Mouse (Mus musculus): ENCODE measurements around the gene Olfr510. TPM values are rescaled to one million over a fixed set of nuclear protein-coding genes. Genes with fewer than 3 reads are reported as not detected.
"Not testable (repeated sequence)": the region's sequence is repeated elsewhere in the genome, so short reads cannot be mapped to it uniquely, and the experiment has no call there.

Gene Olfr510
- not detected in 2 replicates for polyA plus RNA-seq (2015; fragmentation: Nextera tagmentation; extraction: Ambion mirVana)

- no peak within 1 kb of the TSS for H3K9ac ChIP-seq (ENCODE audit: low read length)
- no peak for ATAC-seq (ENCODE audit: insufficient read depth, low FRiP score)
Measured at GRCm38 (mm10) chr7:108666118-108666517, at the start of gene Olfr510. Gene Olfr510, plus strand, starts transcription at chr7:108666418.

GRCm38 (mm10) chr7:108616781-108617180, 49.4 kb upstream of the Olfr510 start:
- H3K9ac ChIP-seq (ENCODE audit: low read length); H3K27ac ChIP-seq (ENCODE audit: low read length); H3K4me2 ChIP-seq (ENCODE audit: low read depth, low read length); H3K36me3 ChIP-seq (ENCODE audit: control insufficient read depth, insufficient read depth, low read length); H3K9me3 ChIP-seq (replicated peaks; ENCODE audit: control insufficient read depth, low read length); H3K4me3 ChIP-seq (replicated peaks; ENCODE audit: low read length); H3K27me3 ChIP-seq (ENCODE audit: control insufficient read depth, insufficient read depth, low read length); H3K4me1 ChIP-seq (ENCODE audit: control insufficient read depth, insufficient read depth, low read length): not testable (repeated sequence)
- WGBS, result 43% methylated on average over 3 of the region's 3 CpGs
- peak; percentile 44; the same call in 1 of the 2 replicates for ATAC-seq (ENCODE audit: insufficient read depth, low FRiP score)

More at GRCm38 (mm10) chr7:108666118-108666517, at the start of gene Olfr510:
- Histone ChIP-seq H3K4me3 (replicated peaks; ENCODE audit: low read length) (no peak within 1 kb of the TSS), H3K9me3 (replicated peaks; ENCODE audit: control insufficient read depth, low read length) (no peaks in the 10 kb centered on the region), H3K27me3 (ENCODE audit: control insufficient read depth, insufficient read depth, low read length) (no peaks in the 10 kb centered on the region), H3K36me3 (ENCODE audit: control insufficient read depth, insufficient read depth, low read length) (no peaks in the 10 kb centered on the region), H3K27ac (ENCODE audit: low read length) (no peak within 1 kb of the TSS), H3K4me2 (ENCODE audit: low read depth, low read length) (no peak within 1 kb of the TSS), H3K4me1 (ENCODE audit: control insufficient read depth, insufficient read depth, low read length) (no peaks in the 10 kb centered on the region)
- 91% methylated on average over 1 of the region's 1 CpGs for WGBS

GRCm38 (mm10) chr7:108621514-108621913, 44.7 kb upstream of the Olfr510 start, which contains the start of gene Olfr507:
Gene Olfr507, plus strand, starts transcription at chr7:108621814.
- H3K4me1 ChIP-seq (ENCODE audit: control insufficient read depth, insufficient read depth, low read length), result no peaks in the 10 kb centered on the region
- no peak within 1 kb of the TSS for H3K9ac ChIP-seq (ENCODE audit: low read length)
- WGBS, result 71% methylated on average over 2 of the region's 2 CpGs
- no peaks in the 10 kb centered on the region for H3K9me3 ChIP-seq (replicated peaks; ENCODE audit: control insufficient read depth, low read length)
- H3K36me3 ChIP-seq (ENCODE audit: control insufficient read depth, insufficient read depth, low read length), result no peaks in the 10 kb centered on the region
- ATAC-seq (ENCODE audit: insufficient read depth, low FRiP score), result no peak
- H3K4me2 ChIP-seq (ENCODE audit: low read depth, low read length), result no peak within 1 kb of the TSS
- H3K4me3 ChIP-seq (replicated peaks; ENCODE audit: low read length), result no peak within 1 kb of the TSS
- no peak within 1 kb of the TSS for H3K27ac ChIP-seq (ENCODE audit: low read length)
- no peaks in the 10 kb centered on the region for H3K27me3 ChIP-seq (ENCODE audit: control insufficient read depth, insufficient read depth, low read length)

- WGBS, result 82% methylated on average over 3 of the region's 3 CpGs
- no peaks in the 10 kb centered on the region for H3K4me1 ChIP-seq (ENCODE audit: control insufficient read depth, insufficient read depth, low read length)
- H3K4me3 ChIP-seq (replicated peaks; ENCODE audit: low read length), result no peak within 1 kb of the TSS
- no peaks in the 10 kb centered on the region for H3K9me3 ChIP-seq (replicated peaks; ENCODE audit: control insufficient read depth, low read length)
- ATAC-seq (ENCODE audit: insufficient read depth, low FRiP score), result no peak
- no peak within 1 kb of the TSS for H3K27ac ChIP-seq (ENCODE audit: low read length)
- H3K9ac ChIP-seq (ENCODE audit: low read length), result no peak within 1 kb of the TSS
- H3K4me2 ChIP-seq (ENCODE audit: low read depth, low read length), result no peak within 1 kb of the TSS
- no peaks in the 10 kb centered on the region for H3K27me3 ChIP-seq (ENCODE audit: control insufficient read depth, insufficient read depth, low read length)
- no peaks in the 10 kb centered on the region for H3K36me3 ChIP-seq (ENCODE audit: control insufficient read depth, insufficient read depth, low read length)
Measured at GRCm38 (mm10) chr7:108629694-108630093, 36.5 kb upstream of the Olfr510 start, which contains the start of gene Olfr508. Gene Olfr508, plus strand, starts transcription at chr7:108629994.

GRCm38 (mm10) chr7:108651806-108652205, 14.4 kb upstream of the Olfr510 start, which contains the start of gene Olfr509:
Gene Olfr509, minus strand, starts transcription at chr7:108651906.
- Histone ChIP-seq H3K4me3 (replicated peaks; ENCODE audit: low read length) (no peak within 1 kb of the TSS), H3K9ac (ENCODE audit: low read length) (no peak within 1 kb of the TSS), H3K36me3 (ENCODE audit: control insufficient read depth, insufficient read depth, low read length) (no peaks in the 10 kb centered on the region), H3K9me3 (replicated peaks; ENCODE audit: control insufficient read depth, low read length) (no peaks in the 10 kb centered on the region), H3K27me3 (ENCODE audit: control insufficient read depth, insufficient read depth, low read length) (no peaks in the 10 kb centered on the region), H3K27ac (ENCODE audit: low read length) (no peak within 1 kb of the TSS), H3K4me2 (ENCODE audit: low read depth, low read length) (no peak within 1 kb of the TSS), H3K4me1 (ENCODE audit: control insufficient read depth, insufficient read depth, low read length) (no peaks in the 10 kb centered on the region)
- ATAC-seq (ENCODE audit: insufficient read depth, low FRiP score), result no peak

- Histone ChIP-seq H3K4me2 (ENCODE audit: low read depth, low read length) (no peak overlapping the region), H3K27ac (ENCODE audit: low read length) (no peak overlapping the region), H3K9ac (ENCODE audit: low read length) (no peak overlapping the region), H3K36me3 (ENCODE audit: control insufficient read depth, insufficient read depth, low read length) (no peaks in the 10 kb centered on the region), H3K4me3 (replicated peaks; ENCODE audit: low read length) (no peak overlapping the region), H3K4me1 (ENCODE audit: control insufficient read depth, insufficient read depth, low read length) (no peaks in the 10 kb centered on the region), H3K9me3 (replicated peaks; ENCODE audit: control insufficient read depth, low read length) (no peaks in the 10 kb centered on the region), H3K27me3 (ENCODE audit: control insufficient read depth, insufficient read depth, low read length) (no peaks in the 10 kb centered on the region)
- 90% methylated on average over 3 of the region's 3 CpGs for WGBS
- ATAC-seq (ENCODE audit: insufficient read depth, low FRiP score), result no peak
Measured at GRCm38 (mm10) chr7:108662419-108662818, 3.8 kb upstream of the Olfr510 start.

- Histone ChIP-seq H3K9ac (ENCODE audit: low read length) (no peak overlapping the region), H3K27ac (ENCODE audit: low read length) (no peak overlapping the region), H3K27me3 (ENCODE audit: control insufficient read depth, insufficient read depth, low read length) (no peaks in the 10 kb centered on the region), H3K9me3 (replicated peaks; ENCODE audit: control insufficient read depth, low read length) (no peaks in the 10 kb centered on the region), H3K4me3 (replicated peaks; ENCODE audit: low read length) (no peak overlapping the region), H3K36me3 (ENCODE audit: control insufficient read depth, insufficient read depth, low read length) (no peaks in the 10 kb centered on the region), H3K4me1 (ENCODE audit: control insufficient read depth, insufficient read depth, low read length) (no peaks in the 10 kb centered on the region), H3K4me2 (ENCODE audit: low read depth, low read length) (no peak overlapping the region)
- no peak for ATAC-seq (ENCODE audit: insufficient read depth, low FRiP score)
- 47% methylated on average over 1 of the region's 1 CpGs for WGBS
Measured at GRCm38 (mm10) chr7:108671058-108671457, 4.8 kb downstream of the Olfr510 start.

GRCm38 (mm10) chr7:108678886-108679285, 12.7 kb downstream of the Olfr510 start:
- ATAC-seq (ENCODE audit: insufficient read depth, low FRiP score), result no peak
- Histone ChIP-seq H3K27ac (ENCODE audit: low read length) (no peak overlapping the region), H3K9ac (ENCODE audit: low read length) (no peak overlapping the region), H3K4me1 (ENCODE audit: control insufficient read depth, insufficient read depth, low read length) (no peaks in the 10 kb centered on the region), H3K27me3 (ENCODE audit: control insufficient read depth, insufficient read depth, low read length) (no peaks in the 10 kb centered on the region), H3K9me3 (replicated peaks; ENCODE audit: control insufficient read depth, low read length) (no peaks in the 10 kb centered on the region), H3K4me2 (ENCODE audit: low read depth, low read length) (no peak overlapping the region), H3K36me3 (ENCODE audit: control insufficient read depth, insufficient read depth, low read length) (no peaks in the 10 kb centered on the region), H3K4me3 (replicated peaks; ENCODE audit: low read length) (no peak overlapping the region)
- 79% methylated on average over 4 of the region's 4 CpGs for WGBS

GRCm38 (mm10) chr7:108713020-108713419, 46.8 kb downstream of the Olfr510 start, which contains the start of gene Olfr512:
Gene Olfr512, plus strand, starts transcription at chr7:108713320.
- Histone ChIP-seq H3K4me1 (ENCODE audit: control insufficient read depth, insufficient read depth, low read length) (no peaks in the 10 kb centered on the region), H3K36me3 (ENCODE audit: control insufficient read depth, insufficient read depth, low read length) (no peaks in the 10 kb centered on the region), H3K9ac (ENCODE audit: low read length) (no peak within 1 kb of the TSS), H3K4me3 (replicated peaks; ENCODE audit: low read length) (no peak within 1 kb of the TSS), H3K27ac (ENCODE audit: low read length) (no peak within 1 kb of the TSS), H3K4me2 (ENCODE audit: low read depth, low read length) (no peak within 1 kb of the TSS), H3K9me3 (replicated peaks; ENCODE audit: control insufficient read depth, low read length) (no peaks in the 10 kb centered on the region), H3K27me3 (ENCODE audit: control insufficient read depth, insufficient read depth, low read length) (no peaks in the 10 kb centered on the region)
- no peak for ATAC-seq (ENCODE audit: insufficient read depth, low FRiP score)

Data from stomach, embryonic 16.5 days (tissue).